Mouse (Mus musculus): ENCODE data around the gene C130026I21Rik. TPM values are rescaled to one million over a fixed set of nuclear protein-coding genes. Genes with fewer than 3 reads are reported as not detected.
A peak's percentile ranks its signal among the peaks of the same experiment; 100 is the strongest.
"Not testable (repeated sequence)": the region's sequence is repeated elsewhere in the genome, so short reads cannot be mapped to it uniquely, and the experiment has no call there.

C130026I21Rik gene
- polyA plus RNA-seq, 1 experiment from 2014 or later: 0.34 TPM

GRCm38 (mm10) chr1:85007737-85008136 lies 262.6 kb downstream of the C130026I21Rik start:
- 70% methylated on average over 1 of the region's 1 CpGs for WGBS
- not testable (repeated sequence) for H3K4me2 ChIP-seq (ENCODE audit: low read length); H3K9me3 ChIP-seq (ENCODE audit: control insufficient read depth, low read length); H3K27me3 ChIP-seq (replicated peaks; ENCODE audit: control insufficient read depth, insufficient read depth, low read length); H3K36me3 ChIP-seq (ENCODE audit: control insufficient read depth, insufficient read depth); ATAC-seq; H3K9ac ChIP-seq (replicated peaks; ENCODE audit: low read depth, low read length); H3K27ac ChIP-seq (ENCODE audit: low read length); H3K4me3 ChIP-seq (replicated peaks; ENCODE audit: low read length); H3K4me1 ChIP-seq (replicated peaks; ENCODE audit: control insufficient read depth, insufficient read depth, low read length)

GRCm38 (mm10) chr1:84999241-84999640 lies 271.1 kb downstream of the C130026I21Rik start:
- H3K27ac ChIP-seq (ENCODE audit: low read length); H3K9ac ChIP-seq (replicated peaks; ENCODE audit: low read depth, low read length); H3K36me3 ChIP-seq (ENCODE audit: control insufficient read depth, insufficient read depth); H3K9me3 ChIP-seq (ENCODE audit: control insufficient read depth, low read length); H3K4me3 ChIP-seq (replicated peaks; ENCODE audit: low read length); ATAC-seq; H3K4me1 ChIP-seq (replicated peaks; ENCODE audit: control insufficient read depth, insufficient read depth, low read length); H3K4me2 ChIP-seq (ENCODE audit: low read length); H3K27me3 ChIP-seq (replicated peaks; ENCODE audit: control insufficient read depth, insufficient read depth, low read length): not testable (repeated sequence)
- 100% methylated on average over 4 of the region's 12 CpGs for WGBS

- not testable (repeated sequence) for H3K9ac ChIP-seq (replicated peaks; ENCODE audit: low read depth, low read length); H3K9me3 ChIP-seq (ENCODE audit: control insufficient read depth, low read length); H3K27ac ChIP-seq (ENCODE audit: low read length); H3K4me2 ChIP-seq (ENCODE audit: low read length); ATAC-seq; H3K27me3 ChIP-seq (replicated peaks; ENCODE audit: control insufficient read depth, insufficient read depth, low read length); H3K36me3 ChIP-seq (ENCODE audit: control insufficient read depth, insufficient read depth); H3K4me1 ChIP-seq (replicated peaks; ENCODE audit: control insufficient read depth, insufficient read depth, low read length); H3K4me3 ChIP-seq (replicated peaks; ENCODE audit: low read length)
- WGBS: 91% methylated on average over 5 of the region's 9 CpGs
These were observed 274.1 kb downstream of the C130026I21Rik start for GRCm38 (mm10) chr1:84996305-84996704.

GRCm38 (mm10) chr1:84994461-84994860 lies 275.9 kb downstream of the C130026I21Rik start:
- ATAC-seq: not testable (repeated sequence)
- WGBS: no CpG with 5 or more reads among the region's 1 CpGs

GRCm38 (mm10) chr1:84993688-84994319 lies 276.6 kb downstream of the C130026I21Rik start:
- not testable (repeated sequence) for H3K4me2 ChIP-seq (ENCODE audit: low read length); H3K27ac ChIP-seq (ENCODE audit: low read length); H3K9me3 ChIP-seq (ENCODE audit: control insufficient read depth, low read length); H3K27me3 ChIP-seq (replicated peaks; ENCODE audit: control insufficient read depth, insufficient read depth, low read length); H3K4me1 ChIP-seq (replicated peaks; ENCODE audit: control insufficient read depth, insufficient read depth, low read length); H3K4me3 ChIP-seq (replicated peaks; ENCODE audit: low read length); H3K36me3 ChIP-seq (ENCODE audit: control insufficient read depth, insufficient read depth); H3K9ac ChIP-seq (replicated peaks; ENCODE audit: low read depth, low read length); ATAC-seq
- no CpG with 5 or more reads among the region's 5 CpGs for WGBS

More at GRCm38 (mm10) chr1:84994461-84994860, 275.9 kb downstream of the C130026I21Rik start:
- H3K4me1 ChIP-seq (replicated peaks; ENCODE audit: control insufficient read depth, insufficient read depth, low read length); H3K36me3 ChIP-seq (ENCODE audit: control insufficient read depth, insufficient read depth); H3K27ac ChIP-seq (ENCODE audit: low read length); H3K4me2 ChIP-seq (ENCODE audit: low read length); H3K9ac ChIP-seq (replicated peaks; ENCODE audit: low read depth, low read length); H3K4me3 ChIP-seq (replicated peaks; ENCODE audit: low read length); H3K9me3 ChIP-seq (ENCODE audit: control insufficient read depth, low read length); H3K27me3 ChIP-seq (replicated peaks; ENCODE audit: control insufficient read depth, insufficient read depth, low read length): not testable (repeated sequence)

GRCm38 (mm10) chr1:84993235-84993634 lies 277.1 kb downstream of the C130026I21Rik start:
- not testable (repeated sequence) for H3K9me3 ChIP-seq (ENCODE audit: control insufficient read depth, low read length); H3K27ac ChIP-seq (ENCODE audit: low read length); H3K4me2 ChIP-seq (ENCODE audit: low read length); H3K4me3 ChIP-seq (replicated peaks; ENCODE audit: low read length); H3K4me1 ChIP-seq (replicated peaks; ENCODE audit: control insufficient read depth, insufficient read depth, low read length); H3K27me3 ChIP-seq (replicated peaks; ENCODE audit: control insufficient read depth, insufficient read depth, low read length); H3K36me3 ChIP-seq (ENCODE audit: control insufficient read depth, insufficient read depth); H3K9ac ChIP-seq (replicated peaks; ENCODE audit: low read depth, low read length); ATAC-seq
- WGBS: no CpG with 5 or more reads among the region's 2 CpGs

GRCm38 (mm10) chr1:84992827-84993226 lies 277.5 kb downstream of the C130026I21Rik start:
- not testable (repeated sequence) for H3K4me2 ChIP-seq (ENCODE audit: low read length); H3K9ac ChIP-seq (replicated peaks; ENCODE audit: low read depth, low read length); H3K4me1 ChIP-seq (replicated peaks; ENCODE audit: control insufficient read depth, insufficient read depth, low read length); H3K27ac ChIP-seq (ENCODE audit: low read length); H3K4me3 ChIP-seq (replicated peaks; ENCODE audit: low read length); H3K36me3 ChIP-seq (ENCODE audit: control insufficient read depth, insufficient read depth); H3K27me3 ChIP-seq (replicated peaks; ENCODE audit: control insufficient read depth, insufficient read depth, low read length); H3K9me3 ChIP-seq (ENCODE audit: control insufficient read depth, low read length); ATAC-seq
- WGBS: no CpG with 5 or more reads among the region's 3 CpGs

GRCm38 (mm10) chr1:84989044-84989443 lies 281.3 kb downstream of the C130026I21Rik start:
- H3K4me1 ChIP-seq (replicated peaks; ENCODE audit: control insufficient read depth, insufficient read depth, low read length); H3K27ac ChIP-seq (ENCODE audit: low read length); H3K4me2 ChIP-seq (ENCODE audit: low read length); H3K36me3 ChIP-seq (ENCODE audit: control insufficient read depth, insufficient read depth); H3K4me3 ChIP-seq (replicated peaks; ENCODE audit: low read length); H3K9me3 ChIP-seq (ENCODE audit: control insufficient read depth, low read length); H3K9ac ChIP-seq (replicated peaks; ENCODE audit: low read depth, low read length); ATAC-seq; H3K27me3 ChIP-seq (replicated peaks; ENCODE audit: control insufficient read depth, insufficient read depth, low read length): not testable (repeated sequence)
- WGBS: 83% methylated on average over 7 of the region's 8 CpGs

- H3K9me3 ChIP-seq (ENCODE audit: control insufficient read depth, low read length); H3K4me1 ChIP-seq (replicated peaks; ENCODE audit: control insufficient read depth, insufficient read depth, low read length); H3K27ac ChIP-seq (ENCODE audit: low read length); ATAC-seq; H3K36me3 ChIP-seq (ENCODE audit: control insufficient read depth, insufficient read depth); H3K4me2 ChIP-seq (ENCODE audit: low read length); H3K4me3 ChIP-seq (replicated peaks; ENCODE audit: low read length); H3K27me3 ChIP-seq (replicated peaks; ENCODE audit: control insufficient read depth, insufficient read depth, low read length); H3K9ac ChIP-seq (replicated peaks; ENCODE audit: low read depth, low read length): not testable (repeated sequence)
- 74% methylated on average over 5 of the region's 8 CpGs for WGBS
These were observed 282.6 kb downstream of the C130026I21Rik start for GRCm38 (mm10) chr1:84987729-84988128.

- peak; percentile 57; the same call in 1 of the 2 replicates for ATAC-seq
- Histone ChIP-seq H3K4me3 (replicated peaks; ENCODE audit: low read length) (peak overlapping the region; percentile 28), H3K27ac (ENCODE audit: low read length) (0 out of 2 replicates have a peak overlapping the region, but pooled peaks have one; percentile 31), H3K9ac (replicated peaks; ENCODE audit: low read depth, low read length) (0 out of 2 replicates have a peak overlapping the region, but pooled peaks have one; percentile 23), H3K4me2 (ENCODE audit: low read length) (peak overlapping the region; percentile 45)
- not testable (repeated sequence) for H3K9me3 ChIP-seq (ENCODE audit: control insufficient read depth, low read length); H3K4me1 ChIP-seq (replicated peaks; ENCODE audit: control insufficient read depth, insufficient read depth, low read length); H3K36me3 ChIP-seq (ENCODE audit: control insufficient read depth, insufficient read depth); H3K27me3 ChIP-seq (replicated peaks; ENCODE audit: control insufficient read depth, insufficient read depth, low read length)
- under 1% methylated on average over 11 of the region's 12 CpGs for WGBS
These were observed 308.6 kb downstream of the C130026I21Rik start for GRCm38 (mm10) chr1:84961779-84962178.

Measured in forebrain, embryonic 16.5 days (tissue).